Mouse (Mus musculus): ENCODE data around the gene Gm10803. TPM values are rescaled to one million over a fixed set of nuclear protein-coding genes. Genes with fewer than 3 reads are reported as not detected.

Gene Gm10803
- total and polyA plus RNA-seq, 3 experiments, result not detected

- H3K4me3 ChIP-seq (replicated peaks in 1 of 3; ENCODE audit: low read depth in 2 of 3, low read length in 2 of 3, poor library complexity in 1 of 3), result no peak overlapping the region
- H3K9me3 ChIP-seq (replicated peaks; ENCODE audit: low read length), result no peaks in the 10 kb centered on the region
- in situ Hi-C loops (cut with MboI; ENCODE audit: low pct_ligation_motif_present, low pct_unique_long_range_greater_than_20kb, low sequenced_read_pairs) (no loop called here), dilution Hi-C loops (cut with MboI; ENCODE audit: extremely low pct_ligation_motif_present, extremely low pct_unique_long_range_greater_than_20kb, low sequenced_read_pairs) (no loop called here)
- H3K36me3 ChIP-seq (replicated peaks in 1 of 2; ENCODE audit: control insufficient read depth in 1 of 2, insufficient read depth in 1 of 2, low read length in 1 of 2), result no peaks in the 10 kb centered on the region
- no peak overlapping the region for H3K9ac ChIP-seq (ENCODE audit: insufficient read depth, low read depth)
- no peak for DNase-seq (ENCODE audit: extremely low read depth)
- no peaks in the 10 kb centered on the region for H3K4me1 ChIP-seq (ENCODE audit: control insufficient read depth in 1 of 2, insufficient read depth in 2 of 2)
- no peaks in the 10 kb centered on the region for H3K79me2 ChIP-seq (replicated peaks; ENCODE audit: control insufficient read depth, extremely low read depth, insufficient read depth, poor library complexity, severe bottlenecking)
- no peak overlapping the region for H3K27ac ChIP-seq (ENCODE audit: insufficient read depth, low read depth)
- no peak for TF ChIP-seq JUND (conservative IDR thresholded peaks at IDR 0.05; ENCODE audit: low read depth, low read length)
- no peak for TF ChIP-seq UBTF (IDR thresholded peaks at IDR 0.05; ENCODE audit: low read depth, low read length)
- no peak for TF ChIP-seq IRF4 (IDR thresholded peaks at IDR 0.05; ENCODE audit: low read depth, low read length)
- no peak for TF ChIP-seq HCFC1 (IDR thresholded peaks at IDR 0.05; ENCODE audit: low read depth, low read length)
- no peak for TF ChIP-seq BHLHE40 (IDR thresholded peaks at IDR 0.05; ENCODE audit: low read depth, low read length)
- no peak for TF ChIP-seq CHD1 (IDR thresholded peaks at IDR 0.05; ENCODE audit: low read depth, low read length)
- TF ChIP-seq ZC3H11A (IDR thresholded peaks at IDR 0.05; ENCODE audit: low read depth, low read length), result no peak
- no peak for TF ChIP-seq CTCF (conservative IDR thresholded peaks at IDR 0.05 in 1 of 2, IDR thresholded peaks at IDR 0.05 in 1 of 2; ENCODE audit: low read depth in 2 of 2, low read length in 2 of 2)
- TF ChIP-seq SIN3A (IDR thresholded peaks at IDR 0.05; ENCODE audit: low read length), result no peak
- no peak for TF ChIP-seq JUN (IDR thresholded peaks at IDR 0.05; ENCODE audit: insufficient read depth, low read depth, low read length)
- TF ChIP-seq KAT2A (IDR thresholded peaks at IDR 0.05; ENCODE audit: insufficient replicate concordance, low read length), result no peak
- TF ChIP-seq RCOR1 (conservative IDR thresholded peaks at IDR 0.05; ENCODE audit: low read depth, low read length), result no peak
- H3K27me3 ChIP-seq (replicated peaks), result peaks cover 96% of the 10 kb centered on the region
- H3K4me2 ChIP-seq (ENCODE audit: insufficient read depth, low read depth, poor library complexity, severe bottlenecking), result no peak overlapping the region
Observed at GRCm38 (mm10) chr2:93597145-93597544, 36.8 kb downstream of the Gm10803 start.

- no peak overlapping the region for H3K27ac ChIP-seq (ENCODE audit: insufficient read depth, low read depth)
- no peaks in the 10 kb centered on the region for H3K36me3 ChIP-seq (replicated peaks in 1 of 2; ENCODE audit: control insufficient read depth in 1 of 2, insufficient read depth in 1 of 2, low read length in 1 of 2)
- H3K79me2 ChIP-seq (replicated peaks; ENCODE audit: control insufficient read depth, extremely low read depth, insufficient read depth, poor library complexity, severe bottlenecking), result no peaks in the 10 kb centered on the region
- H3K27me3 ChIP-seq (replicated peaks), result peaks cover 96% of the 10 kb centered on the region
- DNase-seq (ENCODE audit: extremely low read depth), result no peak
- dilution Hi-C loops (cut with MboI; ENCODE audit: extremely low pct_ligation_motif_present, extremely low pct_unique_long_range_greater_than_20kb, low sequenced_read_pairs), result no loop called here
- no peaks in the 10 kb centered on the region for H3K4me1 ChIP-seq (ENCODE audit: control insufficient read depth in 1 of 2, insufficient read depth in 2 of 2)
- in situ Hi-C loops (cut with MboI; ENCODE audit: low pct_ligation_motif_present, low pct_unique_long_range_greater_than_20kb, low sequenced_read_pairs), result no loop called here
- H3K4me2 ChIP-seq (ENCODE audit: insufficient read depth, low read depth, poor library complexity, severe bottlenecking), result no peak overlapping the region
- no peak overlapping the region for H3K9ac ChIP-seq (ENCODE audit: insufficient read depth, low read depth)
- TF ChIP-seq SMC3 (IDR thresholded peaks at IDR 0.05; ENCODE audit: low read depth, low read length) (no peak), USF1 (IDR thresholded peaks at IDR 0.05; ENCODE audit: low read depth, low read length) (no peak), ETS1 (conservative IDR thresholded peaks at IDR 0.05; ENCODE audit: low read depth, low read length) (no peak), JUND (conservative IDR thresholded peaks at IDR 0.05; ENCODE audit: low read depth, low read length) (no peak), CTCF (conservative IDR thresholded peaks at IDR 0.05 in 1 of 2, IDR thresholded peaks at IDR 0.05 in 1 of 2; ENCODE audit: low read depth in 2 of 2, low read length in 2 of 2) (no peak), NRF1 (IDR thresholded peaks at IDR 0.05; ENCODE audit: low read depth, low read length) (no peak), BHLHE40 (IDR thresholded peaks at IDR 0.05; ENCODE audit: low read depth, low read length) (no peak), ZKSCAN1 (IDR thresholded peaks at IDR 0.05; ENCODE audit: borderline replicate concordance, low read depth, low read length) (no peak), E2F4 (IDR thresholded peaks at IDR 0.05; ENCODE audit: insufficient replicate concordance, low read depth, low read length) (no peak), TBP (conservative IDR thresholded peaks at IDR 0.05; ENCODE audit: low read depth, low read length) (no peak), RAD21 (IDR thresholded peaks at IDR 0.05; ENCODE audit: low read depth, low read length) (no peak), RCOR1 (conservative IDR thresholded peaks at IDR 0.05; ENCODE audit: low read depth, low read length) (no peak)
- H3K9me3 ChIP-seq (replicated peaks; ENCODE audit: low read length), result no peaks in the 10 kb centered on the region
- H3K4me3 ChIP-seq (replicated peaks in 1 of 3; ENCODE audit: low read depth in 2 of 3, low read length in 2 of 3, poor library complexity in 1 of 3), result no peak overlapping the region
Observed at GRCm38 (mm10) chr2:93599731-93600130, 39.4 kb downstream of the Gm10803 start.
